Mouse (Mus musculus) hindbrain, postnatal 0 days (tissue): ENCODE data around the gene Col6a1. TPM values are rescaled to one million over a fixed set of nuclear protein-coding genes. Genes with fewer than 3 reads are reported as not detected.

Experiments
- ATAC-seq: fragments of 200-750 bp; cut with Nextera tagmentation; 2 replicates; pipeline ENCODE4 v1.8.0; 2017; ENCODE audit warnings: mild to moderate bottlenecking, moderate TSS enrichment, moderate library complexity
- DNase-seq: peaks from one replicate; pipeline ENCODE4 v3.0.0-alpha.2; 2015; ENCODE audit warnings: low spot score
- H3K27ac ChIP-seq: fragments of 300-500 bp; sonication (generic); 2 replicates; pipeline ENCODE4 v1.5.1; 2014; ENCODE audit warnings: mild to moderate bottlenecking
- H3K27me3 ChIP-seq: fragments of 300-500 bp; sonication (generic); 2 replicates; pipeline ENCODE4 v1.6.1; 2014; ENCODE audit warnings: low read length, mixed read lengths; ENCODE audit not compliant: insufficient read depth
- H3K36me3 ChIP-seq: fragments of 300-500 bp; sonication (generic); 2 replicates; pipeline ENCODE4 v1.6.1; 2014; ENCODE audit warnings: low read length, mixed read lengths; ENCODE audit not compliant: insufficient read depth
- H3K4me1 ChIP-seq: fragments of 300-500 bp; sonication (generic); 2 replicates; pipeline ENCODE4 v1.6.1; 2014; ENCODE audit warnings: antibody characterized with exemption, low read length, mixed read lengths; ENCODE audit not compliant: insufficient read depth
- H3K4me2 ChIP-seq: fragments of 300-500 bp; sonication (generic); 2 replicates; pipeline ENCODE4 v1.6.1; 2014; ENCODE audit warnings: low read depth, mild to moderate bottlenecking, low read length, moderate library complexity, mixed read lengths
- H3K4me3 ChIP-seq: fragments of 300-500 bp; sonication (generic); 2 replicates; pipeline ENCODE4 v1.5.1; 2014; ENCODE audit warnings: low read length
- H3K9ac ChIP-seq: fragments of 300-500 bp; sonication (generic); replicated peaks from 2 replicates; pipeline ENCODE4 v1.6.1; 2014; ENCODE audit warnings: mild to moderate bottlenecking, low read length, moderate library complexity, mixed read lengths
- H3K9me3 ChIP-seq: fragments of 300-500 bp; sonication (generic); 2 replicates; pipeline ENCODE4 v1.6.1; 2016; ENCODE audit warnings: low read length, mixed read lengths
- CTCF ChIP-seq: IDR thresholded peaks from 2 replicates; pipeline ENCODE4 v1.5.1; 2016; ENCODE audit warnings: antibody characterized with exemption, control low read depth, low read depth
- WGBS: fragments of 180-500 bp; shearing (Covaris S2); extraction: QIAGEN DNeasy Blood & Tissue Kit; methylation state at CpG from one replicate; pipeline ENCODE4 v1.1.7; 2014; 5-methylcytosine and 5-hydroxymethylcytosine counted together
- polyA plus RNA-seq: library from polyadenylated mRNA; unstranded; fragments of >200 nt; fragmentation: Nextera tagmentation; extraction: Ambion mirVana; gene quantifications from 2 replicates; pipeline ENCODE4 v1.2.1, GENCODE M21; 2015
- total RNA-seq: library from RNA; depleted of rRNA; stranded (reverse); fragments of >200 nt; gene quantifications from 2 replicates; pipeline ENCODE4 v1.2.3, GENCODE M21; 2014; rRNA removed

The Col6a1 gene
- total and polyA plus RNA-seq, 2 experiments from 2014 or later: 27.0 to 39.0 TPM

- H3K9me3 ChIP-seq: peaks cover 2% of the 10 kb centered on the region; the same call in 1 of the 2 replicates
- no peaks in the 10 kb centered on the region for H3K4me1 ChIP-seq
- ATAC-seq (no peak), DNase-seq (no peak)
- no peak overlapping the region for H3K4me2 ChIP-seq
- 89% methylated on average over 9 of the region's 9 CpGs for WGBS
- no peak overlapping the region for H3K27ac ChIP-seq
- TF ChIP-seq CTCF: no peak
- no peak overlapping the region for H3K9ac ChIP-seq
- H3K27me3 ChIP-seq: no peaks in the 10 kb centered on the region
- no peaks in the 10 kb centered on the region for H3K36me3 ChIP-seq
- H3K4me3 ChIP-seq: no peak overlapping the region
These were observed 54.0 kb downstream of the Col6a1 start for GRCm38 (mm10) chr10:76671939-76672338.

- Histone ChIP-seq H3K4me1 (no peaks in the 10 kb centered on the region), H3K9ac (no peak overlapping the region), H3K27me3 (no peaks in the 10 kb centered on the region), H3K9me3 (peaks cover 7% of the 10 kb centered on the region; the same call in 1 of the 2 replicates), H3K4me3 (no peak overlapping the region), H3K4me2 (no peak overlapping the region), H3K27ac (no peak overlapping the region), H3K36me3 (no peaks in the 10 kb centered on the region)
- no peak for TF ChIP-seq CTCF
- 60% methylated on average over 7 of the region's 7 CpGs for WGBS
- ATAC-seq: no peak
- peak; percentile 8 for DNase-seq
These were observed 57.1 kb downstream of the Col6a1 start for GRCm38 (mm10) chr10:76668947-76669284.

GRCm38 (mm10) chr10:76668261-76668946 lies 57.6 kb downstream of the Col6a1 start:
- no peak overlapping the region for H3K9ac ChIP-seq
- H3K4me1 ChIP-seq: no peaks in the 10 kb centered on the region
- DNase-seq: no peak
- H3K36me3 ChIP-seq: no peaks in the 10 kb centered on the region
- no peak for TF ChIP-seq CTCF
- H3K4me3 ChIP-seq: no peak overlapping the region
- no peak overlapping the region for H3K27ac ChIP-seq
- H3K4me2 ChIP-seq: no peak overlapping the region
- H3K9me3 ChIP-seq: peaks cover 7% of the 10 kb centered on the region; the same call in 1 of the 2 replicates
- 88% methylated on average over 4 of the region's 4 CpGs for WGBS
- ATAC-seq: no peak
- H3K27me3 ChIP-seq: no peaks in the 10 kb centered on the region

- H3K36me3 ChIP-seq: no peaks in the 10 kb centered on the region
- peaks cover 7% of the 10 kb centered on the region; the same call in 1 of the 2 replicates for H3K9me3 ChIP-seq
- no peak overlapping the region for H3K27ac ChIP-seq
- DNase-seq (no peak), ATAC-seq (no peak)
- TF ChIP-seq CTCF: no peak
- no peak overlapping the region for H3K9ac ChIP-seq
- 91% methylated on average over 1 of the region's 1 CpGs for WGBS
- H3K27me3 ChIP-seq: no peaks in the 10 kb centered on the region
- no peaks in the 10 kb centered on the region for H3K4me1 ChIP-seq
- H3K4me2 ChIP-seq: no peak overlapping the region
- H3K4me3 ChIP-seq: no peak overlapping the region
These were observed 58.7 kb downstream of the Col6a1 start for GRCm38 (mm10) chr10:76667197-76667805.

- Histone ChIP-seq H3K36me3 (no peaks in the 10 kb centered on the region), H3K27ac (no peak overlapping the region), H3K4me1 (no peaks in the 10 kb centered on the region), H3K4me2 (no peak overlapping the region), H3K9ac (no peak overlapping the region), H3K4me3 (no peak overlapping the region), H3K27me3 (no peaks in the 10 kb centered on the region), H3K9me3 (peaks cover 7% of the 10 kb centered on the region; the same call in 1 of the 2 replicates)
- DNase-seq (no peak), ATAC-seq (no peak)
- no peak for TF ChIP-seq CTCF
- WGBS: 93% methylated on average over 11 of the region's 11 CpGs
These were observed 60.4 kb downstream of the Col6a1 start for GRCm38 (mm10) chr10:76665551-76665950.

GRCm38 (mm10) chr10:76664156-76665115 lies 61.5 kb downstream of the Col6a1 start:
- Histone ChIP-seq H3K4me3 (no peak overlapping the region), H3K4me1 (no peaks in the 10 kb centered on the region), H3K4me2 (no peak overlapping the region), H3K27me3 (no peaks in the 10 kb centered on the region), H3K36me3 (no peaks in the 10 kb centered on the region), H3K9ac (no peak overlapping the region), H3K27ac (no peak overlapping the region), H3K9me3 (peaks cover 7% of the 10 kb centered on the region; the same call in 1 of the 2 replicates)
- no peak for ATAC-seq
- peak; percentile 22 for DNase-seq
- WGBS: 76% methylated on average over 20 of the region's 20 CpGs
- no peak for TF ChIP-seq CTCF

Other genes with a start within 250 kb of the Col6a1 start
- gene Lss, start 194.6 kb downstream of the Col6a1 start, total RNA-seq: 55.1 and 68.1 TPM in 2 replicates
- gene Lss, start 194.6 kb downstream of the Col6a1 start, polyA plus RNA-seq: 33.5 and 38.0 TPM in 2 replicates
- gene Spatc1l, start 163.9 kb downstream of the Col6a1 start, total RNA-seq: not detected in 2 replicates
- gene Spatc1l, start 163.9 kb downstream of the Col6a1 start, polyA plus RNA-seq: not detected in 2 replicates
- 0.75 TPM in 1 of 2 replicates, not detected in the other for gene Ftcd, start 150.5 kb downstream of the Col6a1 start, total RNA-seq
- 0.14 TPM in 1 of 2 replicates, not detected in the other for gene Ftcd, start 150.5 kb downstream of the Col6a1 start, polyA plus RNA-seq
- gene Col6a2, start 102.5 kb downstream of the Col6a1 start, total RNA-seq: 30.3 and 37.8 TPM in 2 replicates
- 20.3 and 22.2 TPM in 2 replicates for gene Col6a2, start 102.5 kb downstream of the Col6a1 start, polyA plus RNA-seq
- gene Pcbp3, start 235.7 kb upstream of the Col6a1 start, total RNA-seq: 57.0 and 59.0 TPM in 2 replicates
- 92.9 and 95.6 TPM in 2 replicates for gene Pcbp3, start 235.7 kb upstream of the Col6a1 start, polyA plus RNA-seq